Mouse (Mus musculus): ENCODE data around the gene Lhx2. TPM values are rescaled to one million over a fixed set of nuclear protein-coding genes. Genes with fewer than 3 reads are reported as not detected.

The Lhx2 gene
- total RNA-seq, 4 experiments from 2014 or later = 0.24 TPM; not detected in 3

- no peak for DNase-seq (ENCODE audit: low spot score)
These were observed 66.3 kb downstream of the Lhx2 start for GRCm38 (mm10) chr2:38405356-38405755.

- no peak for DNase-seq (ENCODE audit: low spot score)
These were observed 70.2 kb downstream of the Lhx2 start for GRCm38 (mm10) chr2:38409309-38409708.

- no peak for DNase-seq (ENCODE audit: low spot score)
These were observed 71.1 kb downstream of the Lhx2 start for GRCm38 (mm10) chr2:38410227-38410626.

GRCm38 (mm10) chr2:38412599-38413177 lies 73.6 kb downstream of the Lhx2 start:
- DNase-seq (ENCODE audit: low spot score) = no peak

- no peak for DNase-seq (ENCODE audit: low spot score)
These were observed 78.9 kb downstream of the Lhx2 start for GRCm38 (mm10) chr2:38417970-38418369.

Other genes starting within 250 kb of the Lhx2 start
- gene Dennd1a, start 51.9 kb upstream of the Lhx2 start, total RNA-seq (2022) = 10 to 100 TPM; 24.6 to 29.0 (median 27.3) TPM
- 1 to 10 TPM; 2.3 to 5.0 (median 2.7) TPM for gene Nek6, start 172.4 kb downstream of the Lhx2 start, total RNA-seq (2022)